Comparison of ENCODE assay signal across 8 mouse cellular contexts in the genomic region with DNA sequence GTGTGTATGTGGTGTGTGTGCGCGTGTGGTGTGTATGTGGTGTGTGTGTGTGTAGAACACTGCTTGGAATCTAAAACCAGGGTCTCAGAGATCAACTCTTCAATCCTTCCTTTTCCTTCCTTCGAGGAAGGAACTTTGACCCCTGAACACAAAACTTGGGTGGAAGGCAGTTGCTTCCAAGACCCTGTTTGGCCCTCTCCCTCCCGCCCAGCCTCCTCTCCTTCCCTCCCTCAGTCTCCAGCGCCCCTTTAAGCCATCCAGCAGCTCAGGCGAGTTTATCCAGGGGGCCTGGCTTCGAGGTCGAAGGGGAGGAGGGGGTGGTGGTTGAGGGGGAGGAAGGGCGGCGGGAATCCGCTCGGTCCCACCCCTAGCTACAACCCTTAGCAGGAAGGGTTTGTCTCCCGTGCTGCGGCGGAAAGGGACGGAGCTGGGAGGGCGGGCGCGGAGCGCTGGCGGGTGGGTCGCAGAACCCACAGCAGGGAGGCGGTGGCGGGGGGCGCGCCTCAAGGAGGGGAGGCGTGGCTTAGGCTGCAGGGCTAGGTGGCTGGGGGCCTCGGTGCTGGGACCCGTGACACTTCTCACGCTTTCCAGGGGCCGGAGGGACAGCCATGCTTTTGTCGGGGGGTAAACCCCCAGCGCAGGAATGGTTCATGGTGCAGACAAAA. TPM values are rescaled to one million over a fixed set of nuclear protein-coding genes. Genes with fewer than 3 reads are reported as not detected.
DNase-seq lines count a peak whose midpoint lies in the region; ATAC-seq and TF ChIP-seq lines count a peak whose summit lies in the region.

A gene (plus strand): TSS at position 390 of the 665 bp plus-strand sequence.

- DNase-seq in layer of hippocampus, adult 2 months (ENCODE audit: low spot score in 2 of 2), result no peak
- no peak for DNase-seq in layer of hippocampus, adult 9-11 months
- DNase-seq in gastrocnemius, postnatal 25 days, result peak; percentile 78
- DNase-seq in intestine, embryonic 14.5 days (ENCODE audit: low spot score), result peak; percentile 87
- peak; percentile 53 for DNase-seq in liver, postnatal 0 days
- peak; percentile 49 for DNase-seq in urinary bladder, adult 2 months (ENCODE audit: low spot score)

- no peaks in the 10 kb centered on the region for H3K9me3 ChIP-seq in intestine, embryonic 14.5 days (ENCODE audit: control insufficient read depth, low read length)
- H3K9me3 ChIP-seq in liver, postnatal 0 days (ENCODE audit: low read length), result no peaks in the 10 kb centered on the region
- H3K9me3 ChIP-seq in neural tube, embryonic 13.5 days, result no peaks in the 10 kb centered on the region

- ATAC-seq in intestine, embryonic 14.5 days (replicated peaks; ENCODE audit: low FRiP score, low TSS enrichment, low read depth), result peak; percentile 92
- peak; percentile 62 for ATAC-seq in liver, postnatal 0 days
- peak; percentile 87 for ATAC-seq in neural tube, embryonic 13.5 days (ENCODE audit: low read depth)

- TF ChIP-seq CTCF in layer of hippocampus, adult 2 months (conservative IDR thresholded peaks at IDR 0.05), result no peak
- no peak for TF ChIP-seq CTCF in liver, postnatal 0 days (IDR thresholded peaks at IDR 0.05; ENCODE audit: low read depth)

- H3K27ac ChIP-seq in layer of hippocampus, adult 2 months, result peak within 1 kb of the TSS; percentile 68
- H3K27ac ChIP-seq in brown adipose tissue, adult 24 weeks (replicated peaks; ENCODE audit: low read depth, low read length), result peak within 1 kb of the TSS; percentile 32
- H3K27ac ChIP-seq in intestine, embryonic 14.5 days (ENCODE audit: low read depth), result peak within 1 kb of the TSS; percentile 95
- H3K27ac ChIP-seq in liver, postnatal 0 days (ENCODE audit: low read depth), result peak within 1 kb of the TSS; percentile 53
- peak within 1 kb of the TSS; percentile 87 for H3K27ac ChIP-seq in neural tube, embryonic 13.5 days (replicated peaks)

- peak within 1 kb of the TSS; percentile 77 for H3K4me2 ChIP-seq in intestine, embryonic 14.5 days (ENCODE audit: low read length)
- peak within 1 kb of the TSS; percentile 87 for H3K4me2 ChIP-seq in liver, postnatal 0 days (ENCODE audit: low read depth, low read length)
- H3K4me2 ChIP-seq in neural tube, embryonic 13.5 days, result peak within 1 kb of the TSS; percentile 85

- WGBS in intestine, embryonic 14.5 days, result under 1% methylated on average over 33 of the region's 33 CpGs
- 3% methylated on average over 31 of the region's 33 CpGs for WGBS in liver, postnatal 0 days (ENCODE audit: insufficient replicate concordance)
- 2% methylated on average over 31 of the region's 33 CpGs for WGBS in neural tube, embryonic 13.5 days

- H3K9ac ChIP-seq in intestine, embryonic 14.5 days (ENCODE audit: low read length), result peak within 1 kb of the TSS; percentile 77
- H3K9ac ChIP-seq in liver, postnatal 0 days (replicated peaks), result peak within 1 kb of the TSS; percentile 66
- peak within 1 kb of the TSS; percentile 87 for H3K9ac ChIP-seq in neural tube, embryonic 13.5 days

- no peaks in the 10 kb centered on the region for H3K27me3 ChIP-seq in intestine, embryonic 14.5 days (replicated peaks; ENCODE audit: control insufficient read depth, insufficient read depth, low read length)
- H3K27me3 ChIP-seq in liver, postnatal 0 days (ENCODE audit: insufficient read depth, low read length), result no peaks in the 10 kb centered on the region
- no peaks in the 10 kb centered on the region for H3K27me3 ChIP-seq in neural tube, embryonic 13.5 days

- peaks cover 11% of the 10 kb centered on the region; the same call in 1 of the 2 replicates for H3K4me1 ChIP-seq in brown adipose tissue, adult 24 weeks (ENCODE audit: control insufficient read depth, insufficient read depth, insufficient read length, low read length)
- peaks cover 41% of the 10 kb centered on the region for H3K4me1 ChIP-seq in intestine, embryonic 14.5 days (replicated peaks; ENCODE audit: control insufficient read depth, insufficient read depth, low read length)
- peaks cover 30% of the 10 kb centered on the region for H3K4me1 ChIP-seq in liver, postnatal 0 days (ENCODE audit: insufficient read depth)
- peaks cover 69% of the 10 kb centered on the region for H3K4me1 ChIP-seq in neural tube, embryonic 13.5 days (replicated peaks)

- peak within 1 kb of the TSS; percentile 66 for H3K4me3 ChIP-seq in layer of hippocampus, adult 2 months
- peak within 1 kb of the TSS; percentile 71 for H3K4me3 ChIP-seq in brown adipose tissue, adult 24 weeks (ENCODE audit: insufficient read depth, low read depth, low read length)
- peak within 1 kb of the TSS; percentile 84 for H3K4me3 ChIP-seq in intestine, embryonic 14.5 days (ENCODE audit: low read depth, low read length)
- peak within 1 kb of the TSS; percentile 51 for H3K4me3 ChIP-seq in liver, postnatal 0 days (ENCODE audit: low read depth, low read length)
- H3K4me3 ChIP-seq in neural tube, embryonic 13.5 days, result peak within 1 kb of the TSS; percentile 74

- TF ChIP-seq EP300 in liver, postnatal 0 days (IDR thresholded peaks at IDR 0.05; ENCODE audit: low read depth), result no peak

- no peaks in the 10 kb centered on the region for H3K36me3 ChIP-seq in intestine, embryonic 14.5 days (ENCODE audit: control insufficient read depth, insufficient read depth, low read length)
- no peaks in the 10 kb centered on the region for H3K36me3 ChIP-seq in liver, postnatal 0 days (replicated peaks; ENCODE audit: insufficient read depth, low read length)
- H3K36me3 ChIP-seq in neural tube, embryonic 13.5 days, result no peaks in the 10 kb centered on the region; the same call in 1 of the 2 replicates

RNA-seq across cellular contexts. Expression of the gene that starts here (rescaled TPM):
- 1 to 10 TPM; 7.9 to 8.9 TPM for total RNA-seq in layer of hippocampus, adult 2 months (2021)
- polyA plus RNA-seq in brown adipose tissue, adult 24 weeks (2012; ENCODE audit: insufficient read depth, insufficient read length, missing spikeins), result 0.87 and 1.0 TPM in 2 replicates
- total RNA-seq in gastrocnemius, postnatal 25 days (2021), result 1 to 10 TPM; 2.6 to 4.1 TPM
- 15.9 and 18.6 TPM in 2 replicates for polyA plus RNA-seq in intestine, embryonic 14.5 days (2014; fragmentation: Nextera tagmentation; extraction: Ambion mirVana)
- 0.63 and 0.70 TPM in 2 replicates for polyA plus RNA-seq in liver, postnatal 0 days (2015; fragmentation: Nextera tagmentation; extraction: Ambion mirVana)
- 11.8 and 12.7 TPM in 2 replicates for polyA plus RNA-seq in neural tube, embryonic 13.5 days (2015; fragmentation: Nextera tagmentation; extraction: Ambion mirVana)
- polyA plus RNA-seq in urinary bladder, adult 2 months (2012; rRNA removed), result 6.2 and 11.2 TPM in 2 replicates

Comparison
In these comparisons a context has a peak if more than half of its experiments do, and no peak if none do; other contexts are left out.
1. Peak in DNase-seq, ATAC-seq, H3K4me3 ChIP-seq, H3K27ac ChIP-seq, H3K9ac ChIP-seq and H3K4me2 ChIP-seq in liver, postnatal 0 days; RNA of the gene not detected or under 1 TPM.
2. DNase-seq: peak in gastrocnemius, postnatal 25 days (single experiment), intestine, embryonic 14.5 days (single experiment) and urinary bladder, adult 2 months (single experiment); none in layer of hippocampus, adult 2 months (0 of 2) and layer of hippocampus, adult 9-11 months (single experiment).
3. H3K27ac ChIP-seq: peak in every context shown above with its lines; median percentile 95 in intestine, embryonic 14.5 days; 87 in neural tube, embryonic 13.5 days; 68 in layer of hippocampus, adult 2 months; 53 in liver, postnatal 0 days; 32 in brown adipose tissue, adult 24 weeks.
4. Peak in every context shown above with its lines, with median percentiles within 50 percentile points of each other: H3K4me3 ChIP-seq, ATAC-seq, H3K4me2 ChIP-seq and H3K9ac ChIP-seq.